In the genomic region with DNA sequence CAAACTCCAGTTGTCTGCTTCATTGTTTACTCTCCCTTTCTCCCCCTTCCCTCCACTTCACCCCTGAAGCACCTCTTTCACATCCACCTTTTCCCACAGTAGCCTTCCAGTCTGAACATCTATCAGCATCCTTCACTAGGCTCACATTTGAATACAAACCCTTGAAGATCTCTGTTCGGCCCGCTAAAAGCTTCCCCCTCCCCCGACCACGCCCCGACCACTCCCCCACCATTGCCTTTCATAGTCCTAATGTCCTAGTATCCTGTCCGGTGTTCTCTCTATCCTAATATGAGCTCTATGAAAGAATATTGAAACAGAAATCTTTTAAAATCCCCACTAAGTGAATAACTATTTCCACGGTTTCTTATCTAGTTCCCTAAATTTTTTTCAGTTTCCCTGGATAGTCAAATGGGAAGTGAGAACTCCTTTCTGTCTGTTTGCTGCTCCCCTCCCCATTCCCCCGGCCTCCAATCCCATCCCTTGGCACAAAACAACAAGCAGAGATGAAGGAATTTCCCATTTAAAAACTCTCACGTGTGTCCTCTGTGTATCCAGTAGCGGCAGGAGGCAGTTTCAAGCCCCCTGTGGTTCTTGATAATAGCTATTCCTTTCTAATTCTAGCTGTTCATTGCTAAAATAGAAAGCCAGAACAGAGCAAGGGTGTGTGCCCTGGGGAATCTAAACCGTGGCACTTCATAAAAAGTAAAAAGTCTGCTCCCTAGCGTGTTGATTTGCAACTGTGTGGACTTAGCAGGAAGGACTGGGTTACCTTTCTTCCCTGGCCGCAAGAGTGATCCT, we compare ENCODE assay signal across 11 mouse cellular contexts.
DNase-seq lines count a peak whose midpoint lies in the region; ATAC-seq lines count a peak whose summit lies in the region.
"Had no signal": no experiment of that assay in that cellular context is flagged by ENCODE, and none has a peak within 500 bp of the region (broad histone marks: within the 10 kb centered on the region; RNA-seq: fewer than 3 reads in every experiment).

No protein-coding gene starts in this region.

- ATAC-seq in kidney, embryonic 16.5 days (ENCODE audit: low FRiP score, low TSS enrichment): peak; percentile 35; the same call in 1 of the 2 replicates
- no peak for ATAC-seq in kidney, embryonic 14.5 days (ENCODE audit: low FRiP score, low TSS enrichment)
- no peak for ATAC-seq in hindbrain, embryonic 14.5 days (ENCODE audit: low FRiP score)
- peak; percentile 35; the same call in 1 of the 2 replicates for ATAC-seq in neural tube, embryonic 14.5 days (ENCODE audit: low read depth)
- no peak for ATAC-seq in cerebellum, adult (ENCODE audit: insufficient number of reproducible peaks, low FRiP score, low TSS enrichment)
- ATAC-seq: activated CD4-positive, CD25-positive, alpha-beta regulatory T cell, adult 4 months had no signal

- H3K27ac ChIP-seq in kidney, embryonic 16.5 days (ENCODE audit: low read length): no peak overlapping the region
- no peak overlapping the region for H3K27ac ChIP-seq in kidney, embryonic 14.5 days (ENCODE audit: low read depth, low read length)
- H3K27ac ChIP-seq in embryonic facial prominence, embryonic 10.5 days (replicated peaks): no peak overlapping the region
- 0 out of 2 replicates have a peak overlapping the region, but pooled peaks have one; percentile 54 for H3K27ac ChIP-seq in hindbrain, embryonic 14.5 days
- H3K27ac ChIP-seq in neural tube, embryonic 14.5 days (ENCODE audit: low read depth, low read length): no peak overlapping the region
- H3K27ac ChIP-seq: limb, embryonic 15.5 days; macrophage had no signal

- no peaks in the 10 kb centered on the region for H3K4me1 ChIP-seq in kidney, embryonic 16.5 days (ENCODE audit: insufficient read depth, low read length)
- no peaks in the 10 kb centered on the region for H3K4me1 ChIP-seq in kidney, embryonic 14.5 days (ENCODE audit: control insufficient read depth, insufficient read depth, low read length)
- peaks cover 11% of the 10 kb centered on the region for H3K4me1 ChIP-seq in embryonic facial prominence, embryonic 10.5 days
- peaks cover 24% of the 10 kb centered on the region for H3K4me1 ChIP-seq in hindbrain, embryonic 14.5 days (replicated peaks; ENCODE audit: control insufficient read depth, insufficient read depth, low read length)
- peaks cover 23% of the 10 kb centered on the region for H3K4me1 ChIP-seq in neural tube, embryonic 14.5 days (ENCODE audit: control insufficient read depth, insufficient read depth, low read length)

- DNase-seq in embryonic facial prominence, embryonic 10.5 days (ENCODE audit: low spot score): no peak
- DNase-seq in hindbrain, embryonic 14.5 days (ENCODE audit: low spot score): no peak
- no peak for DNase-seq in right cerebral cortex, adult 2 months (ENCODE audit: low spot score in 2 of 2)
- DNase-seq: kidney, adult 18-20 months had no signal

- 34% methylated on average over 13 of the region's 13 CpGs for WGBS in kidney, embryonic 16.5 days
- 30% methylated on average over 13 of the region's 13 CpGs for WGBS in kidney, embryonic 14.5 days
- WGBS in embryonic facial prominence, embryonic 10.5 days: 21% methylated on average over 13 of the region's 13 CpGs
- 12% methylated on average over 13 of the region's 13 CpGs for WGBS in hindbrain, embryonic 14.5 days
- 11% methylated on average over 13 of the region's 13 CpGs for WGBS in neural tube, embryonic 14.5 days

- H3K36me3 ChIP-seq in kidney, embryonic 16.5 days (ENCODE audit: insufficient read depth, low read length): no peaks in the 10 kb centered on the region
- H3K36me3 ChIP-seq in kidney, embryonic 14.5 days (ENCODE audit: control insufficient read depth, insufficient read depth, low read length): no peaks in the 10 kb centered on the region
- H3K36me3 ChIP-seq in embryonic facial prominence, embryonic 10.5 days (replicated peaks): no peaks in the 10 kb centered on the region
- H3K36me3 ChIP-seq in hindbrain, embryonic 14.5 days (replicated peaks; ENCODE audit: control insufficient read depth, insufficient read depth): no peaks in the 10 kb centered on the region; the same call in 1 of the 2 replicates
- no peaks in the 10 kb centered on the region for H3K36me3 ChIP-seq in neural tube, embryonic 14.5 days (ENCODE audit: control insufficient read depth, insufficient read depth, low read length)
- H3K36me3 ChIP-seq: limb, embryonic 15.5 days had no signal

- no peak overlapping the region for H3K4me3 ChIP-seq in kidney, embryonic 16.5 days (ENCODE audit: low read length)
- no peak overlapping the region for H3K4me3 ChIP-seq in kidney, embryonic 14.5 days (ENCODE audit: low read length)
- 0 out of 2 replicates have a peak overlapping the region, but pooled peaks have one; percentile 11 for H3K4me3 ChIP-seq in embryonic facial prominence, embryonic 10.5 days
- no peak overlapping the region for H3K4me3 ChIP-seq in hindbrain, embryonic 14.5 days (replicated peaks; ENCODE audit: low read length)
- no peak overlapping the region for H3K4me3 ChIP-seq in neural tube, embryonic 14.5 days (ENCODE audit: low read depth, low read length)
- H3K4me3 ChIP-seq: limb, embryonic 15.5 days had no signal

- H3K9me3 ChIP-seq in kidney, embryonic 16.5 days (ENCODE audit: low read length): no peaks in the 10 kb centered on the region
- H3K9me3 ChIP-seq in kidney, embryonic 14.5 days (ENCODE audit: control insufficient read depth, low read length): no peaks in the 10 kb centered on the region
- H3K9me3 ChIP-seq in embryonic facial prominence, embryonic 10.5 days: no peaks in the 10 kb centered on the region
- no peaks in the 10 kb centered on the region for H3K9me3 ChIP-seq in hindbrain, embryonic 14.5 days (ENCODE audit: control insufficient read depth, low read length)
- H3K9me3 ChIP-seq in neural tube, embryonic 14.5 days (ENCODE audit: control insufficient read depth, low read length): no peaks in the 10 kb centered on the region
- H3K9me3 ChIP-seq: limb, embryonic 15.5 days had no signal

- H3K27me3 ChIP-seq in kidney, embryonic 16.5 days (ENCODE audit: insufficient read depth, low read length): no peaks in the 10 kb centered on the region
- no peaks in the 10 kb centered on the region for H3K27me3 ChIP-seq in kidney, embryonic 14.5 days (ENCODE audit: control insufficient read depth, insufficient read depth, low read length)
- no peaks in the 10 kb centered on the region for H3K27me3 ChIP-seq in embryonic facial prominence, embryonic 10.5 days (replicated peaks; ENCODE audit: low read depth, poor library complexity, severe bottlenecking)
- no peaks in the 10 kb centered on the region for H3K27me3 ChIP-seq in hindbrain, embryonic 14.5 days (ENCODE audit: control insufficient read depth, insufficient read depth, low read length)
- H3K27me3 ChIP-seq in neural tube, embryonic 14.5 days (ENCODE audit: control insufficient read depth, insufficient read depth, low read length): no peaks in the 10 kb centered on the region
- H3K27me3 ChIP-seq: limb, embryonic 15.5 days had no signal

- no peak overlapping the region; the same call in 1 of the 2 replicates for H3K4me2 ChIP-seq in kidney, embryonic 16.5 days (replicated peaks; ENCODE audit: low read depth, low read length)
- H3K4me2 ChIP-seq in kidney, embryonic 14.5 days (replicated peaks; ENCODE audit: low read depth, low read length): no peak overlapping the region
- H3K4me2 ChIP-seq in hindbrain, embryonic 14.5 days (replicated peaks): peak overlapping the region; percentile 27
- 0 out of 2 replicates have a peak overlapping the region, but pooled peaks have one; percentile 20 for H3K4me2 ChIP-seq in neural tube, embryonic 14.5 days (ENCODE audit: low read depth, low read length)
- H3K4me2 ChIP-seq: limb, embryonic 15.5 days had no signal

- no peak overlapping the region for H3K9ac ChIP-seq in kidney, embryonic 16.5 days (replicated peaks; ENCODE audit: low read length)
- H3K9ac ChIP-seq in kidney, embryonic 14.5 days (ENCODE audit: low read depth, low read length): no peak overlapping the region
- H3K9ac ChIP-seq in hindbrain, embryonic 14.5 days: no peak overlapping the region; the same call in 1 of the 2 replicates
- no peak overlapping the region for H3K9ac ChIP-seq in neural tube, embryonic 14.5 days (replicated peaks; ENCODE audit: low read depth, low read length)
- H3K9ac ChIP-seq: limb, embryonic 15.5 days had no signal

Comparison
In these comparisons a context has a peak if more than half of its experiments do, and no peak if none do; other contexts are left out.
1. ATAC-seq: peak in kidney, embryonic 16.5 days (single experiment) and neural tube, embryonic 14.5 days (single experiment); none in kidney, embryonic 14.5 days (single experiment), hindbrain, embryonic 14.5 days (single experiment) and cerebellum, adult (single experiment).
2. H3K4me2 ChIP-seq: peak in hindbrain, embryonic 14.5 days (single experiment) and neural tube, embryonic 14.5 days (single experiment); none in kidney, embryonic 16.5 days (single experiment) and kidney, embryonic 14.5 days (single experiment).